22 mouse cellular contexts compared by ENCODE assay signal in genomic region chr10:42243925-42244324, GRCm38 (mm10). TPM values are rescaled to one million over a fixed set of nuclear protein-coding genes. Genes with fewer than 3 reads are reported as not detected.
DNase-seq lines count a peak whose midpoint lies in the region; ATAC-seq and TF ChIP-seq lines count a peak whose summit lies in the region.
"Had no signal": no experiment of that assay in that cellular context is flagged by ENCODE, and none has a peak within 500 bp of the region (broad histone marks: within the 10 kb centered on the region; RNA-seq: fewer than 3 reads in every experiment).

No protein-coding gene starts in this region.

- H3K4me3 ChIP-seq in heart, embryonic 11.5 days (ENCODE audit: low read depth, low read length) = no peak overlapping the region
- H3K4me3 ChIP-seq in lung, postnatal 0 days (ENCODE audit: low read depth, low read length) = no peak overlapping the region
- peak overlapping the region; percentile 14 for H3K4me3 ChIP-seq in liver, embryonic 12.5 days
- H3K4me3 ChIP-seq in midbrain, embryonic 11.5 days (ENCODE audit: low read depth, low read length) = no peak overlapping the region
- H3K4me3 ChIP-seq: embryonic facial prominence, embryonic 15.5 days; forebrain, embryonic 12.5 days; hindbrain, embryonic 13.5 days; intestine, embryonic 15.5 days; kidney, embryonic 15.5 days; limb, embryonic 15.5 days; myocyte; neural tube, embryonic 15.5 days had no signal

- no peak for TF ChIP-seq CTCF in lung, postnatal 0 days (IDR thresholded peaks at IDR 0.05)

- WGBS in heart, embryonic 11.5 days (ENCODE audit: insufficient replicate concordance) = 71% methylated on average over 7 of the region's 7 CpGs
- 88% methylated on average over 7 of the region's 7 CpGs for WGBS in lung, postnatal 0 days
- 63% methylated on average over 7 of the region's 7 CpGs for WGBS in liver, embryonic 12.5 days (ENCODE audit: insufficient replicate concordance)
- 96% methylated on average over 7 of the region's 7 CpGs for WGBS in midbrain, embryonic 11.5 days

- peak overlapping the region; percentile 42; the same call in 1 of the 2 replicates for H3K27ac ChIP-seq in heart, embryonic 11.5 days (ENCODE audit: low read depth, low read length)
- H3K27ac ChIP-seq in lung, postnatal 0 days (ENCODE audit: low read length) = 0 out of 2 replicates have a peak overlapping the region, but pooled peaks have one; percentile 27
- peak overlapping the region; percentile 96 for H3K27ac ChIP-seq in liver, embryonic 12.5 days
- no peak overlapping the region for H3K27ac ChIP-seq in midbrain, embryonic 11.5 days (ENCODE audit: low read depth, low read length)
- H3K27ac ChIP-seq: embryonic facial prominence, embryonic 15.5 days; forebrain, embryonic 12.5 days; hindbrain, embryonic 13.5 days; intestine, embryonic 15.5 days; kidney, embryonic 15.5 days; limb, embryonic 15.5 days; neural tube, embryonic 15.5 days had no signal

- peaks cover 53% of the 10 kb centered on the region for H3K4me1 ChIP-seq in heart, embryonic 11.5 days (ENCODE audit: control insufficient read depth, insufficient read depth, low read length)
- H3K4me1 ChIP-seq in lung, postnatal 0 days (ENCODE audit: insufficient read depth, low read depth, low read length) = peaks cover 48% of the 10 kb centered on the region
- peaks cover 99% of the 10 kb centered on the region for H3K4me1 ChIP-seq in liver, embryonic 12.5 days
- H3K4me1 ChIP-seq in midbrain, embryonic 11.5 days (ENCODE audit: control insufficient read depth, insufficient read depth, low read length) = no peaks in the 10 kb centered on the region; the same call in 1 of the 2 replicates

- H3K4me2 ChIP-seq in heart, embryonic 11.5 days = no peak overlapping the region
- H3K4me2 ChIP-seq in lung, postnatal 0 days (replicated peaks; ENCODE audit: low read depth, low read length) = no peak overlapping the region
- H3K4me2 ChIP-seq in liver, embryonic 12.5 days = peak overlapping the region; percentile 72
- no peak overlapping the region for H3K4me2 ChIP-seq in midbrain, embryonic 11.5 days
- H3K4me2 ChIP-seq: embryonic facial prominence, embryonic 15.5 days; forebrain, embryonic 12.5 days; hindbrain, embryonic 13.5 days; intestine, embryonic 15.5 days; kidney, embryonic 15.5 days; limb, embryonic 15.5 days; neural tube, embryonic 15.5 days had no signal

- no peak for TF ChIP-seq EP300 in lung, postnatal 0 days (IDR thresholded peaks at IDR 0.05)

- no peaks in the 10 kb centered on the region for H3K27me3 ChIP-seq in heart, embryonic 11.5 days (ENCODE audit: control insufficient read depth, insufficient read depth, low read length)
- H3K27me3 ChIP-seq in lung, postnatal 0 days (replicated peaks; ENCODE audit: insufficient read depth, low read length) = no peaks in the 10 kb centered on the region
- no peaks in the 10 kb centered on the region for H3K27me3 ChIP-seq in liver, embryonic 12.5 days (replicated peaks)
- no peaks in the 10 kb centered on the region for H3K27me3 ChIP-seq in midbrain, embryonic 11.5 days (ENCODE audit: control insufficient read depth, insufficient read depth, low read length)
- H3K27me3 ChIP-seq: embryonic facial prominence, embryonic 15.5 days; hindbrain, embryonic 13.5 days; intestine, embryonic 15.5 days; kidney, embryonic 15.5 days; limb, embryonic 15.5 days; neural tube, embryonic 15.5 days; Patski had no signal

- no peaks in the 10 kb centered on the region for H3K36me3 ChIP-seq in heart, embryonic 11.5 days (ENCODE audit: control insufficient read depth, insufficient read depth, low read length)
- H3K36me3 ChIP-seq in lung, postnatal 0 days (ENCODE audit: insufficient read depth, low read length) = no peaks in the 10 kb centered on the region
- peaks cover 79% of the 10 kb centered on the region for H3K36me3 ChIP-seq in liver, embryonic 12.5 days
- H3K36me3 ChIP-seq in midbrain, embryonic 11.5 days (ENCODE audit: control insufficient read depth, insufficient read depth, low read length) = no peaks in the 10 kb centered on the region
- H3K36me3 ChIP-seq: embryonic facial prominence, embryonic 15.5 days; forebrain, embryonic 12.5 days; hindbrain, embryonic 13.5 days; intestine, embryonic 15.5 days; limb, embryonic 15.5 days; neural tube, embryonic 15.5 days had no signal

- ATAC-seq in heart, embryonic 11.5 days (replicated peaks; ENCODE audit: insufficient number of reproducible peaks, low FRiP score, low TSS enrichment) = no peak
- ATAC-seq in lung, postnatal 0 days = no peak
- ATAC-seq in liver, embryonic 12.5 days = 0 out of 2 replicates have a peak, but pooled peaks have one; percentile 22
- ATAC-seq in midbrain, embryonic 11.5 days (ENCODE audit: low FRiP score) = no peak
- ATAC-seq: Patski had no signal

- no peak for DNase-seq in heart, adult 9 months (ENCODE audit: low spot score in 2 of 2)
- DNase-seq in lung, postnatal 0 days (ENCODE audit: low spot score) = no peak
- DNase-seq in lung, postnatal 36 days = no peak
- DNase-seq in midbrain, embryonic 11.5 days (ENCODE audit: low spot score, missing footprints) = no peak
- no peak for DNase-seq in gastrocnemius, adult 18-20 months (ENCODE audit: low spot score)
- DNase-seq: adrenal gland, postnatal 25 days; cerebellum, postnatal 10 days; gastrocnemius, postnatal 36 days; lung, postnatal 14 days; midbrain, embryonic 14.5 days; thymus, postnatal 36 days had no signal

- H3K9ac ChIP-seq in heart, embryonic 11.5 days (ENCODE audit: low read depth, low read length) = no peak overlapping the region
- H3K9ac ChIP-seq in lung, postnatal 0 days (replicated peaks; ENCODE audit: low read depth) = no peak overlapping the region
- peak overlapping the region; percentile 59 for H3K9ac ChIP-seq in liver, embryonic 12.5 days
- no peak overlapping the region for H3K9ac ChIP-seq in midbrain, embryonic 11.5 days (ENCODE audit: low read length)
- H3K9ac ChIP-seq: embryonic facial prominence, embryonic 15.5 days; forebrain, embryonic 12.5 days; hindbrain, embryonic 13.5 days; intestine, embryonic 15.5 days; kidney, embryonic 15.5 days; limb, embryonic 15.5 days; neural tube, embryonic 15.5 days had no signal

- H3K9me3 ChIP-seq in heart, embryonic 11.5 days (replicated peaks; ENCODE audit: control insufficient read depth, low read length) = no peaks in the 10 kb centered on the region
- no peaks in the 10 kb centered on the region for H3K9me3 ChIP-seq in lung, postnatal 0 days (ENCODE audit: low read length)
- H3K9me3 ChIP-seq in liver, embryonic 12.5 days (replicated peaks) = no peaks in the 10 kb centered on the region
- H3K9me3 ChIP-seq in midbrain, embryonic 11.5 days (ENCODE audit: control insufficient read depth, low read length) = no peaks in the 10 kb centered on the region
- H3K9me3 ChIP-seq: embryonic facial prominence, embryonic 15.5 days; forebrain, embryonic 12.5 days; hindbrain, embryonic 13.5 days; intestine, embryonic 15.5 days; kidney, embryonic 15.5 days; limb, embryonic 15.5 days; neural tube, embryonic 15.5 days had no signal

RNA-seq across cellular contexts. Expression of gene Foxo3, which starts 32.6 kb away (rescaled TPM):
- polyA plus RNA-seq in heart, embryonic 11.5 days (2014; fragmentation: Nextera tagmentation; extraction: Ambion mirVana) = 5.2 and 7.3 TPM in 2 replicates
- 15.2 and 22.9 TPM in 2 replicates for polyA plus RNA-seq in lung, postnatal 0 days (2015; fragmentation: Nextera tagmentation; extraction: Ambion mirVana)
- 16.9 and 17.9 TPM in 2 replicates for polyA plus RNA-seq in liver, embryonic 12.5 days (2016; fragmentation: Nextera tagmentation; extraction: Ambion mirVana)
- polyA plus RNA-seq in midbrain, embryonic 11.5 days (2014; fragmentation: Nextera tagmentation; extraction: Ambion mirVana) = 4.0 and 4.6 TPM in 2 replicates
- total RNA-seq in gastrocnemius, adult 18-20 months (2021) = 10 to 100 TPM; 23.3 to 29.8 TPM
